Mouse (Mus musculus): ENCODE measurements at regions not wholly inside any gene's neighbourhood (a gene's known extent, or its start where the extent isn't known, plus 50 kb on each side); places are given as distances from the start of the nearest gene placed in this dataset.

DNA sequence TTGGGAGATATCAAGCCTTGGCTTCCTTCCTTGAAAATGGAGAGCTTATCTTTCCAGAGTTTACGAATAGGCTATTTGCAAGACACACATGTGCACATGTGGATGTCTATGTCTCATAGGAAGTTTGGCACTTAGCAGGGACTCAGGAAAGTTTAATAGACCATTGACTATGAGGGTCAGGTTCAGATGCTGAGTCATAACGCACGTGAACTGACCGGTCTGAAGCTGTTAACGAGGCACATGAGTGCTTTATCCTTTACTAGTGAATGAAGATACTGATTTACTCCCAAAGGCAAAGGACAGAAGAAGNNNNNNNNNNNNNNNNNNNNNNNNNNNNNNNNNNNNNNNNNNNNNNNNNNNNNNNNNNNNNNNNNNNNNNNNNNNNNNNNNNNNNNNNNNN lies 1442.8 kb downstream of the Gsdmc2 start:
- DNase-seq, result no peak

DNA sequence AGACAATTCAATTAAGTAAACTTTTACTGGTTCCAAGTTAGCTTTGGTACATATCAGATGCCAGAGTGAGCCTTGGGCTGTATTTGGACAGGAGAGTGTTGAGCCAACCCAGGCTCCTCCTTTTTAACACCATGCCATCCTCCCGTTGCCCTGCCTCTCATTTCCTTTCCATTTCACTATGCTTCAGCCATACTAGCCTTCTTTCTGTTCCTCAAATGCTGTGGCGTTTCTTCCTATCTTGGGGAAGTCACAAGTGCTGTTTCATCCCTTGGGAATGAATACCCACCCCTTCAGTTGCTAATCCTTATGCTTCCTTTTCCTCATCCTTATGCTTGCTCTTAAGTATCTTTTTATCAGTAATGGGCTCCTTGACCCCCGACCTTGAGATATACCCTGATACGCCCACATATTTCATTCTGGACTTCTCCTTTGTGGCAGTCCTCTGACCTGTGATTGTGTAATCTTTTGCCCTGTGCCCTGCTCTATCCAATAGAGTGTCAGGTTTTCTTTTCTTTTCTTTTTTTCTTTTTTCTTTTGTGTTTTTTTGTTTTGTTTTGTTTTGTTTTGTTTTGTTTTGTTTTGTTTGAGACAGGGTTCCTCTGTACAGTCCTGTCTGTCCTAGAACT lies 1443.9 kb downstream of the Gsdmc2 start:
- no peak for DNase-seq

DNA sequence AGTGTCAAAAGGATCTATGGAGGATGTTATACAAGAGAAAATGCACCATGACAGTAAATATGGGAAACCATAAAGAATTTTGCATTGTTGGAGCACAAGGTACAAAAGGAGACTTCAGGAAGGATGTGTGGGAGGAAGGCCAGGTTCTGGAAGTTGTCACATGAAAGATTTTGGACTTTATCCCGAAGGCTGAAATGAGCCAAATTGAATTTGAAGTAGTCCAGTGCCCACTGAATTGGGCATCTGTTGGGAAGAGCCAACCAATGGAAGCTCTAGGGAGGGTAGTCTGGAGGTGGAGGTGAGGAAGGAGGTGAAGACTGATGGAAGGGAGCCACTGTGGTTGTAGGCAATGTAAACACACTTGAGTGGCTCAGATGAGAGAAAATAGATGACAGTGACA lies 1445.6 kb downstream of the Gsdmc2 start:
- DNase-seq, result no peak

DNA sequence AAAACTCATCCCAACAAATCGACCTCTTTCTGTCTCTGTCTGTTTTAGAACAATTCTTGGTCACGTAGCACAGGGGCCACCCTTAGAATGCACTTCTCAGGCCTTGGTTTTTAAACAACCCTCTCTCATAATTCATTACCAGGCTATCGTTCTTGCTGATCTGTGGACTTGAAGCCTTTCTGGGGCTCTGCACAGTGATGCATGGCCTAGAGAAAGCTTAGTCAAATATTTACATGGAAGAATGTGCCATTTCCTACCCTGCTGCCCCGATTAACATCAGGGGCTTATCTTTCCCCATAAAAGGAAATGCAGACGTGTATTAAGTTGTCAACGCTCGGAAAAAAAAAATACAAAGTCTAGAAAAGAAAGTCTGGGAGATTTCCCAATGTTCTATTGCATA lies 1448.0 kb downstream of the Gsdmc2 start:
- no peak for DNase-seq

DNA sequence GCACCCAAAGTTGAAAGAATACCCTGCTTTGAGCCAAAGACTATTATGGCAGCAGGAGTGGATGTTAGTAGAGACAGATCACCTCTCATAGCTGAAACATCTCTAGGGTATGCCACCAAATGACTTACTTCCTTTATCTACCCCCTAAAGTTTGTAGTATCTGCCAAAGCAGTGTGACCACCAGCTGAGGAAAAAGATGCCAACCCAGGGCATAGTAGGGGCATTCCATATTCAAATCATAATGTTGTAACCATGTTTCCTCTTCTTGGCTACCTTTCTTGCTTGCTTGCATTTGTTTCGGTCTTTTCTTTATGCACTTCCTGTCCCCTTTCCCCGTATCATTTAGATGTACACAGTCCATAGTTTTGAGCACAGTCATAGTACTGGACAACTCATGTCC lies 1449.6 kb downstream of the Gsdmc2 start:
- DNase-seq, result no peak

DNA sequence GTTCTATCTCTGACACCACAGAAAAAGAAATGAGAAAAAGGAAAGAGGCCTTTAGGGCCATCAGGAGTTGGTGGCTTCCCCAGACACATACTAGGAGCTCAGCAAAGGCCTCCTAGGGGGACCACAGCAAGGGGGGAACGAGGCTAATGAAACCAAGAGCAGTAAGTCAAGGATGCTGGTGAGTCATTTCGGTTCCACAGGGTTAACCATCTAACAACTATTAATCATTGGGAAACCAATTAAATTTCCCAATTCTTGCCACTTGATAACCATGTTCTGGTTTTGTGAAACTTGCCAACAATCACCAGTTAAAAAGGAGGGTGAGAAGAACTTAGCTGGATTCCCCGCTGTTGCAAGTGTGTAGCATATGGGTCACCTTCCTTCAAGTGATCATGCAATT lies 1451.6 kb downstream of the Gsdmc2 start:
- DNase-seq, result no peak

DNA sequence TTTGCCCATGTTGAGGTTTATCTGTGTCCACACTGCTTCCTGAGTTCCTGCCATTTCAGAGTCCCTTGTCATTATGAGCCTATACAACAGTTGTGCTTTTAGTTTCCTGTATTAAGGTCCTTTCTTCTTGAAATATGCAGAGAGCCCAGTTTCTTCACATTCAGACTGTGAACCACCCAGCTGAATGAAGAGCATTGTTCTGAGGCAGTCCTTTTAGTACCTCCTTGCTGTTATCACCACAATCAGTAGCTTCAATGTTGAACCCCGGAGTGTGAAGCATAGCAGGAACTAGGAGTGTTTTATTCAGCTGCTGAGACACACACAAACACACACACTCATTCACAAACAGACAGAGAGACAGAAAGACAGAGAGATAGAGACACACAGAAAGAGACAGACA lies 1452.1 kb downstream of the Gsdmc2 start:
- DNase-seq, result no peak

DNA sequence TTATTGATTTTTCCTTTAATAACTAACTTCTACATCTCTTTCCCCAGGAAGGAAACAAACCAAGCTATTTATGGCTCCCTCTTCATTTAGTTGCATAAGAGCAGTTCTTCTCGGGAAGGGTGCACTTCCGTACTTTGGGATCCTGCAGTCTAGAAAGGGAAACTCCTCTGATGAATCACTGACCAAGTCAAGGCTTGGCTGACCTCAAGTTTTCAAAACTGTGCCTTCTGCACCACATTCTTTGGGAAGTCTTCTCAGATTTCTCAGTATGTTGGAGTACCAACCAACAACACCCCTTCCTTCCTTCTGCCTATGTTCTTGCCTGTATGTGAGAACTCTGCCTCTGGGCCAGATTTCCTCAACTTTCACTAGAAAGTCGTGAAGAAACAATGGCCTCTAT lies 1452.6 kb downstream of the Gsdmc2 start:
- no peak for DNase-seq

DNA sequence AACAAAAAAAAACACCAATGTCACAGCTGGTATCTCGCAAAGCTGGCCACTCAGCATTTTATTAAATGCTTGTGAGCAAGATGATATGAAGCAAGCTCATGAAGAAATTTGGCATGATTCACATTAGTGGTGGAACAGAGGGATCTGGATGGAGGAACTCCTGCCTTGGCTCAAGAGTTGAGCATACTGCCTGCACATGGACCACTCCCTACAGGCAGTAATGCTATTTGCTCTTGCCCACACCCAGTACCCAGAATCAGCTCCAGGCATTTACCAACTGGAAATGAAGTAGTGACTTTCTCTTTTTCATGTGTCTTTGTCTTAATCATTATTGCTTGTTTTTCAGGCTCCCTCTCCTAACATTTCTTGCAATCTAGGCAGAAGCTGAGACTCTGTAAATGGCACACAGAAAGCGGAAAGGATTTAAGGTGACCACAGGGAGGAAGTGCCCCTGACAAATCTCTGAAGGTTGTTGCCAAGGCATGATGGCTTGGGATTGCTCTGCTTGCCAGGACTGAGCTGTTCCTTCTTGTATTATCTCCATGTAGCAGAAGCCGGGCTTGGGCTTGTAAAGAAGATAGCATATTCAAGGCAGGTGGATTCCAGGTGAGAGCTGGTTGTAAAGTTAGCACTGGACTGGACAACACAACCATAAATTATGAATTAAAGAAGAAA lies 1455.4 kb downstream of the Gsdmc2 start:
- DNase-seq, result no peak

DNA sequence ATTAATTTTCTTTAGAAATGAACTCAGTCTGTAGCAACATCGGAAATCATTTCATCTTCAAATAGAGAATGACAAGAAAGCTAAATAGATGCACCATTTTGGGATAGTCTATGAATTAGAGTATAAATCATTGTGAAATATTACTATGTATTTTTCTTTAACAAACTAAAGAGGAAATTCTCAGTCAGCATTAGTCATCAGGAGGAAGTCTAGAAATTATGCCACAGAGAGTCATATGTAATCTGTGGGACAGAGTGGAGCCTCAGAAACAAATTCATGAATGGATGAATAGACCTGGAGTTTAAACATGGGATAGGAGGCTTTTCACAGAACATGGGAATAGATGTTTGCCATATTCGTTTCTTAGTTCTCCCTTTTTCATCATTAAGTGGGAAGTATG lies 1459.4 kb upstream of the A1bg start:
- no peak for DNase-seq

DNA sequence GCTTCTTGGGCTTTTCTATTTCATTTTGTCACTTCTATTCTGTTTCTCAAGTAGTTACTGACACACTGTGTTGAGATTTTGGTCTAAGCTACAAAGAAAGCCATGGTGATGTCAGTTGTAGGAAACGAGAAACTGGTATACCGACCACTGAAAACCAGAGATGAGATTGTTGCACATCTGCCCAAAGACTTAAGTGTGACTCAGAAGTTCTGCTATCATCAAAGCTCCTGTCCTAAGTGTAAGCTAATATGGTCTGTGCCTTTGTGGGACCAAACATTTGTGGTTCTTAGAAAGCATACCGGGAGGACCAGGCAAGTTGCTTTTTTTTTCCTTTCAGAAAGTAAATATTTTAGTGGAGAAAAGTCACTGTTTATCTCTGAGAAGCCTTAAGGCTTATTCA lies 1451.8 kb upstream of the A1bg start:
- DNase-seq, result no peak

DNA sequence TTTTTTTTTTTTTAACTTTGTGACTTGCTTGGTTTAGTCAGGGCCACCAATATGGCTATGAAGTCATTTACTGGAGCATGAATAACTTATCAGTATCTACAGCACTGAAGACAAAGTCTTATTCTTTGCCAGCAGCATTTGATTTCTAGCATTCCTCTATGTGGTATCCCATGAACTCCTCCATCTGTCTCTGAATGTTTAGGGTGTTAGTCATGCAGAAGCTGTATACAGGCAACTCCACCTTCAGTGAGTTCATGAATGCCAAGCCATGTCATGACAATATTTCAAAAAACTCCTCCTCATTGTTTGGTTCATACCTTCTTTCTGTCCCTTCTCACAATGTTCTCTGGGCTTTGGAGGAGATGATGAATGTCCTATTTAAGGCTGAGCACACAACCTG lies 1438.4 kb upstream of the A1bg start:
- DNase-seq, result no peak

DNA sequence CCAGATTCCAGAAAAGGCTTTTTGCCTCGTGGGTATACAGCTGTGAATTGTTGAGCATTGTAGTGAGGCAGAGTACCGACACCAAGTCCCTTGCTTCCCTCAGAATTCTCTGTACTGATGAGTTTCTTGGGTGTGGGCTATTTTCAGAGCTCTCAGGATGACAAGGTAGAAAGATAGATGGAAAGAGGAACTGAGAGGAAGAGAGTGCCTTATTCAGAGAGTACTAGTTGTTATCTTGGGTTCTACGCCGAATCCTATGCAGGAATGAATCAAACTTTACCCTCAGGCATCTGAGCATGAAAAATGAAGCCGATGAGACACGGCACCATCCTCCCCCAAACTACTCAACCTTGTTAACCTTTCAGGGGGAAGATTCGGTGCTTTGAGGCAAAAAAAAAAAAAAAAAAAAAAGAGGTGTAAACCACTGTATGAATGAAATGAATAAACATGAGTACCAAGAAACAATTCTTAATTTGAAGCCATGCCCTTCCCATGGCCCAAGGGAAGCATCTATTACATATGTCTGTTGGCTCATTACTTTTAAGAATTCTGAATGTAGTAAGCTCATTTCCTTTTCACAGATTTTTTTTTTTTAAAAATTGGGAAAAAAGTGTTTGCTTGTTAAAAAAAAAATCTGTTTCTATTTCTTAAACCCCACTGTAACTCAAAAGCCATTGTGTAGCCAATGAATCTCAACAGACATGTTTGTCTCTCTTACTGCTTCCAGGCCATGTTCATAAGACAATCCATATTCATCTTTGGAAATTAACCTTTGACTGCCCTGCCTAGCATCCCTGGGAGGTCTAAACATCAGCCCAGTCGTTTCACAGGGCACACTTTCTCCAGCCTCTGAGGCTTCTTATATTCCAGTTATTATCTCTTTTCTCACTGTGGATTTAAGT lies 1435.8 kb upstream of the A1bg start:
- no peak for DNase-seq

DNA sequence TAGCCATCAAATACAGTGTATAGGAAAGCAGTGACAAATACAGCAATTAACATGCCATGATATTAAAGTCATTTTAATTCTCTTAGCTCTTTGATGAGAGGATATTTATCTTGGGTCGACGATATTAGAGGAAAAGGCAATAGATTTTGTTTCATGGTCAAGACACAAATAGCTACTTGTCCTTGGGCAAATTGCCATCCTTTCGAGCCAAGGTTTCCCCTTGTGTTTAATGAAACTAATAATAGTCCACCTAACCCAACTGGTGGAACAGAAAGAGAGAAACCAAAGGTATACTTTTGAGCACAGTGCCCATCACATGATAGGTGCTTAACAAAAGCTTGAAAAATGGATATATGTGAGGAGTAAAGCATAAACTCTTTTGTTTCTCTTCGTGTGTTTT lies 1431.0 kb upstream of the A1bg start:
- DNase-seq, result no peak

DNA sequence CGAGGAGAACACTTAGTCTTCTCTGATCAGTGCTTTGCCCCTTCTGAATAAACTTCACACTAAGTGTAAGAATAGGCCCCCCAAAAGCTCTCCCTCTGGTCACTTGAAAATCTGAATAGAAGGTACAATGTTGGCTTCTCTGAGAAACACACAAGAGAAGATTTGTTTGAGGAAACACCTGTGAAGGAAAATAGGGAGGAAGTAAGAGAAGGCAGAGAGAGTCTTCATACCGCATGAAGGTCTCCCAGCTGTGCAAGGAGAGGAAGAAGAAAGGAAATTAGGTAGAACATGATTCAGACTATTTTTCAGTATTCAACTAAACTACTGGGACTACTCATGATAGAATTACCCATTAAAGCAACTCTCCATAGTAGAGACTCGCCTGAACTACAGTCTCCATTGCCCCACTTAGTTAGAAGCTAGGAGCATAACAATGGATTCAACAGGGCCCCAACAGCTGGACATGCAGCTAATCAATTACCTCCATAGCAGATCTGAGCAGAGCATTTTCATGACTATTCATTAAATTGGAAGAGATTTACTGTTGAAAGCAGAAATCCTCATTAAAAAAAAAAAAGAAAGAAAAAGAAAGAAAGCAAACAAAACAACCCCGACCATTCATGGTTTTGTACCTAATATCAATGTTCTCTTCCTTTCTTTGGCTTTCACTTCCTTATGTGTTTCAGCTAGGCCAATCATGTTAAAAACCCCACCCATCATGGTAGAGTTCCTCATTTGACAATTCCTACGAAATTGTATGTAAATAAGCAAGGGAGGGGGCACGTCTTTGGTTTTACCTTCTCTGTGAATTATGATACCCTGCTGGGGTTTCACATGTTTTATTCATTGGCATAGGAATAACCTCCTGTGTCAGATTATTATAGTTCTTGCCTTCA lies 1428.3 kb upstream of the A1bg start:
- no peak for DNase-seq

DNA sequence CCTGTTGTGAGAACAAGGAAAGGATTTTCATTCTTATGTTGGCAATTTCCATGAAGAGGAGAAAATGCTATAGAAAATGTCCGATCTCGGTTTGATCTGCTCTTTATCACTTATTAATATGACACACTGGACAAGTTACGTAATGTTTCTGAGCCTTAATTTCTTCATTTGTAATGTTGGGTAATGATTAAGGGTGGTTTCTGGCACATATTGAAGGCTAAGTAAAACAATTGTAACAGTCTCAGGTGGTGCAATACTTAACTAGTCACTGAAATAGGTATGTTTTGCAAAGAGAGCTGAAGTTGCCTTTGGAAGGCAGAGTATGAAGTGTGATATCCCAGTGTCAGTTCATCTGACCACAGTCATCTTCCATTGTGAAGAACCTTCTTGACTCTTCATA lies 1427.2 kb upstream of the A1bg start:
- no peak for DNase-seq

DNA sequence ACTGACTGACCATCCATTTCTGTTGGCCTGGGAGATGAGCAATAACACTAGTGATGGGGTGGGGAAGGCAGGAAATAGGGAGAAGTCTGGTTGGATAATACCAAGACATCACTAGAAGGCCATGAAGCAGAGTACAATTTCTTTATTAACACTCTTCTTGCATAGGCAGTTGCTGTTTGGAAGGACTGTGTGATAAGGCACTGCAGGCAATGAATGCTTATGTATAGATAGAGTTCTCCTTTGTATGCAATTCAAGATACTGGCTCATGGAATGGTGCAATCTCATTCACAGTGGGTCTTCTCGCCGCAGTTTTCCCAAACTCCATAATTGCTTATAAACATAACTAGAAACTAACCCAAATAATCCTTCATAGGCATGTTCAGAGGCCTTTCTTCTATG lies 1426.1 kb upstream of the A1bg start:
- DNase-seq, result no peak

DNA sequence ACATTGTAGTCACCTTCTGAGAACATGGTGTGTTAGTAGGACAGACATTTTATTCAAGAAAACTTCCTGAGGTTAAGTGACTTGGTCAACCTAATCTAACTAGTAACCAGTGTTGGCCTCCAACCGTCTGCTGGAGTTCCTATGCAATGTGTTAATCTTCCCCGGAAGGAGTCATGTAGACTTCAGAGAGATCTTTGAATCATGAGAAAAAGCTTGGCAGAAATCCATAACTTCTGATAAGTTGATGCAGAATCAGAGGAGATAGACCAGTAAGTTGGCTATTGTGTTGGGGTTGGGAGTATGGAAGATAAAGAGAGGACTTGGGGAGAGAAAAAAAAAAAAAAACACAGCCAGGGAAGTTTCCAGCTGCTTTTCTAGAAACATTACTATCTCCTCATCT lies 1424.9 kb upstream of the A1bg start:
- no peak for DNase-seq

DNA sequence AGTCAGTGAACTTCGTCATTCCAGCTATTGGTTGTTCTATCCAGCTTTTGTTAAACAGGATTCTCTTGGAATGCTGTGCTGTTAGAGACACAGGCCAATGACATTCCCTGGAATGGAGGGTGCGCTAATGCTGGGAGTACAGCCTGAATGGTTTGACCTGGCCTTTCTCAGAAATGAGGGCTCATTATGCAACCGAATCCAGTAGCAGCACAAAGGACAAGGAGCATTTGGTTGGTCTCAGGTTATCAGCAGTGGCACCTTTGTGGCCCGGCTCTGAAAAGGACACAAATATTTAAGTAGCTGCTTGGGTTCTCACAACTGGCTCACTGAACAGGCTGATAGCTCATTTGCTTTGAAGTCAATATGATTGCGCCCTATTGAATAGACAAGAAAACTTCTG lies 1423.1 kb upstream of the A1bg start:
- DNase-seq, result no peak

DNA sequence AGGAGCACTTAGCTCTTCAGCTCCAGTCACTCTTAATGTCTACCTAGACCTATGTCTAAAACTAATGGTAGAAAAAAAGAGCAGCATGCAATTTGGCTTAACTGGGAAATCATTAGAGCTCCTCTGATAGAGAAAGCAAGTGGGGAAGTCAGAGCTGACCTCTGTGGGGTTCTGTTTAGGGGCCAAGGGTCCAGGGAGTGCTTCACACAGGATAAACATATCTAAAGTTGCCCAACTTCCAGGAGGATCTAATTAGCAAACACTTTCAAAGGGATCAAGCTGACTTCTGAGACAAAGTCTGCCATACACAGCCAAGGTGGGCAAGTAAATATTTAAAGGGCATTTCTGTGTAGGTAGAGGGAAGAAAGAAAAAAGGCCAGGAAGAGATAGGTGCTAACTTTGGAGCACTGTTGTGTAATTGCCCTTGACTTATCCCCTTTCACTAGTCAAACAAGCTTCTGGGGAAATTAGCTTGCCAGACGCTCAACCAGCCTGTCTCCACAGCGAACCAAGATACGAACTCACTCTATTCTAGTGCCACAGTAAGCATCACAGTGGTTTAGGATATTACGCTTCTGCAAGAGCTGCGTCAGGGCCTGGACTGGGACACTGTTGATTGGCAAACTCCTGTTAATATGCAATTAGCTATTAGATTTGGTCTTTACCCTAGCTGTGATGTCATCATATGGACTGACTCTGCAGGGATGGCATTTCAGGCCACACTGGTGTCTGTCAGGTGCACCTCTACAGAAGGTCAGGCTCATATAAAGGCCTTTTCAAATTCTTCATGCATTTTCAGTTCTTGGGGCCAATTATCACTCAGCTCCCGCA lies 1413.9 kb upstream of the A1bg start:
- no peak for DNase-seq

DNA sequence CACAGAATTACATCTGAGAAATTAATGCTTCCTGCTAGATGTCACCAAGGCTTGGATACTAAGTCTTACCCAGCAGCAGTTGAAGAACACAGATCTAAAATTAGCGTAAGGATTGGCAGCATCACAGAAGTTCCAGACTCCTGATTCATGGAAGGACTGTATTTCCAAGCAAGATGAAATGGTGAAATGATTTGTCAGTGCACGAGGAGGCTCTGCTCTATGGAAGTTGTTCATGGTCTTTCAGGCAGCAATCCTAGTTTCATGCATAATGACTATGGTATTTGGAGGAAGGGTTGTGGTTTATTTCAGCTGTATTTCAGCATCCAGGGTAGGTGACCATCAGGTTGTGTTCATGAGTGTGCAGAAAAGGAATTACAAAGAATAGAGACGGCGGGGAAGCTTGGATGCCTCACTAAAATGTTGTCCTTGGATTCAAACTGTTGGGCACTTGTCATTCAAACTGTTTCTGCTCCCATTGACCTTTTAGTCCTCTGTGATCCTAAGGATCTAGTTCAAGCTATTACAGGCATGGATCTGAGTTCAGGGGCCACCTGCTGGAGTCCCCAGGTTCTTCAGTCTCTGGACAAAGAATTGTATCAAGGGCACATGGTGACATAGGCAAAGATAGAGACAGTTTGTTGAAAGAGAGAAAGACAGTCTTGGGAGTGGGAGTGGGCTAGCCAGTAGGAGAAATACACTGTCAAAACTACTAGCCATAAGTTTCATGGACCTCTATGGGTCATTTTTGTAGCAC lies 1411.6 kb upstream of the A1bg start:
- no peak for DNase-seq
